Mouse (Mus musculus) limb, embryonic 15.5 days (tissue): Measurements from ENCODE around the gene Tbx5. TPM values are rescaled to one million over a fixed set of nuclear protein-coding genes. Genes with fewer than 3 reads are reported as not detected.
A peak's percentile ranks its signal among the peaks of the same experiment; 100 is the strongest.
"Not testable (repeated sequence)": the region's sequence is repeated elsewhere in the genome, so short reads cannot be mapped to it uniquely, and the experiment has no call there.

ENCODE experiments used
- ATAC-seq: fragments of 200-750 bp; cut with Nextera tagmentation; 2 replicates; pipeline ENCODE4 v1.8.0; 2017; ENCODE audit warnings: low read depth, moderate TSS enrichment; ENCODE audit not compliant: insufficient number of reproducible peaks, low FRiP score, low TSS enrichment
- H3K27ac ChIP-seq: fragments of 300-500 bp; sonication (generic); 2 replicates; pipeline ENCODE4 v1.5.1; 2015; ENCODE audit warnings: moderate library complexity, mild to moderate bottlenecking, inconsistent platforms
- H3K27me3 ChIP-seq: fragments of 300-500 bp; sonication (generic); 2 replicates; pipeline ENCODE4 v1.6.1; 2015; ENCODE audit warnings: inconsistent platforms
- H3K36me3 ChIP-seq: fragments of 300-500 bp; sonication (generic); 2 replicates; pipeline ENCODE4 v1.6.1; 2015; ENCODE audit warnings: inconsistent platforms
- H3K4me1 ChIP-seq: fragments of 300-500 bp; sonication (generic); 2 replicates; pipeline ENCODE4 v1.6.1; 2015; ENCODE audit warnings: inconsistent platforms
- H3K4me2 ChIP-seq: fragments of 300-500 bp; sonication (generic); 2 replicates; pipeline ENCODE4 v1.6.1; 2015; ENCODE audit warnings: mild to moderate bottlenecking, inconsistent platforms
- H3K4me3 ChIP-seq: fragments of 300-500 bp; sonication (generic); 2 replicates; pipeline ENCODE4 v1.5.1; 2015; ENCODE audit warnings: mild to moderate bottlenecking, inconsistent platforms
- H3K9ac ChIP-seq: fragments of 300-500 bp; sonication (generic); 2 replicates; pipeline ENCODE4 v1.6.1; 2015; ENCODE audit warnings: inconsistent platforms
- H3K9me3 ChIP-seq: fragments of 300-500 bp; sonication (generic); 2 replicates; pipeline ENCODE4 v1.6.1; 2016; ENCODE audit warnings: inconsistent platforms
- WGBS: fragments of 180-500 bp; shearing (Covaris S2); methylation state at CpG from one replicate; pipeline ENCODE4 v1.1.7; 2015; 5-methylcytosine and 5-hydroxymethylcytosine counted together
- polyA plus RNA-seq: library from polyadenylated mRNA; unstranded; fragments of >200 nt; fragmentation: Nextera tagmentation; extraction: Ambion mirVana; gene quantifications from 2 replicates; pipeline ENCODE4 v1.2.1, GENCODE M21; 2015

Gene Tbx5
- polyA plus RNA-seq, 1 experiment from 2014 or later, result 18.1 TPM

- Histone ChIP-seq H3K4me3 (no peak overlapping the region), H3K9me3 (no peaks in the 10 kb centered on the region), H3K4me1 (peaks cover 12% of the 10 kb centered on the region), H3K27ac (peak overlapping the region; percentile 79), H3K4me2 (0 out of 2 replicates have a peak overlapping the region, but pooled peaks have one; percentile 8), H3K27me3 (no peaks in the 10 kb centered on the region), H3K36me3 (no peaks in the 10 kb centered on the region), H3K9ac (no peak overlapping the region)
- peak; percentile 89 for ATAC-seq
- 34% methylated on average over 12 of the region's 12 CpGs for WGBS
These were observed 84.2 kb downstream of the Tbx5 start for GRCm38 (mm10) chr5:119916551-119917171.

GRCm38 (mm10) chr5:119918381-119918780 is 85.9 kb downstream of the Tbx5 start:
- not testable (repeated sequence) for ATAC-seq, H3K36me3 ChIP-seq, H3K4me3 ChIP-seq, H3K27me3 ChIP-seq, H3K4me2 ChIP-seq, H3K9ac ChIP-seq, H3K9me3 ChIP-seq, H3K27ac ChIP-seq
- H3K4me1 ChIP-seq, result peaks cover 19% of the 10 kb centered on the region
- 88% methylated on average over 1 of the region's 1 CpGs for WGBS

- H3K27me3 ChIP-seq, result no peaks in the 10 kb centered on the region
- H3K36me3 ChIP-seq, result no peaks in the 10 kb centered on the region
- H3K4me3 ChIP-seq, result no peak overlapping the region
- peaks cover 19% of the 10 kb centered on the region for H3K4me1 ChIP-seq
- H3K9ac ChIP-seq, result no peak overlapping the region
- ATAC-seq, result no peak
- H3K4me2 ChIP-seq, result no peak overlapping the region
- H3K9me3 ChIP-seq, result no peaks in the 10 kb centered on the region
- H3K27ac ChIP-seq, result no peak overlapping the region
- WGBS, result 79% methylated on average over 10 of the region's 10 CpGs
These were observed 88.5 kb downstream of the Tbx5 start for GRCm38 (mm10) chr5:119920941-119921340.

GRCm38 (mm10) chr5:119922229-119922628 is 89.8 kb downstream of the Tbx5 start:
- no peak for ATAC-seq
- no peaks in the 10 kb centered on the region for H3K36me3 ChIP-seq

More at GRCm38 (mm10) chr5:119922229-119922628, 89.8 kb downstream of the Tbx5 start:
- H3K4me2 ChIP-seq, result no peak overlapping the region
- H3K27me3 ChIP-seq, result no peaks in the 10 kb centered on the region
- H3K4me3 ChIP-seq, result no peak overlapping the region
- peaks cover 10% of the 10 kb centered on the region for H3K4me1 ChIP-seq
- WGBS, result 35% methylated on average over 11 of the region's 11 CpGs
- H3K9ac ChIP-seq, result no peak overlapping the region
- H3K27ac ChIP-seq, result no peak overlapping the region
- H3K9me3 ChIP-seq, result no peaks in the 10 kb centered on the region

Other genes with a start within 250 kb of the Tbx5 start
- 20.8 and 23.5 TPM in 2 replicates for gene Tbx3, start 162.0 kb upstream of the Tbx5 start, polyA plus RNA-seq